Mouse (Mus musculus): Measurements from ENCODE around the gene Ctf1. TPM values are rescaled to one million over a fixed set of nuclear protein-coding genes. Genes with fewer than 3 reads are reported as not detected.
"Not testable (repeated sequence)": the region's sequence is repeated elsewhere in the genome, so short reads cannot be mapped to it uniquely, and the experiment has no call there.

Gene Ctf1
- polyA plus RNA-seq, 1 experiment from 2014 or later = 20.9 TPM

DNA sequence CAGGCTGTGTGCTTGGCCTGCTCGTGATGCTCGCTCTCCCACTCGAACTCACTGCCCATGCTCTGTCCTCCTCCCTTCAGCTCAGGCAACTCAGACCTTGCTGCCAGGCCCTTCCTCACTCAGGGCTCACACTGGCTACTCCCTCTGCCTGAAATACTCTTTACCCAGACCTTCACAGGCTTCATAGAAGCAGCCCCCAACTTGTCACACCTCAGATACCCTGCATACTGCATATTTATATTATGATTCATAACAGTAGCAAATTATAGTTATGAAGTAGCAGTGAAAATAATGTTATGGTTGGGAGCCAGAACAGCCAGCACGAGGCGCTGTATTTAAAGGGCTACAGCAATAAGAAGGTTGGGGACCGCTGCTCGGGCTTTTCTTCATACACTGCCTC is 23.6 kb upstream of the Ctf1 start:
- H3K27ac ChIP-seq (replicated peaks; ENCODE audit: low read depth, low read length) = no peak overlapping the region

DNA sequence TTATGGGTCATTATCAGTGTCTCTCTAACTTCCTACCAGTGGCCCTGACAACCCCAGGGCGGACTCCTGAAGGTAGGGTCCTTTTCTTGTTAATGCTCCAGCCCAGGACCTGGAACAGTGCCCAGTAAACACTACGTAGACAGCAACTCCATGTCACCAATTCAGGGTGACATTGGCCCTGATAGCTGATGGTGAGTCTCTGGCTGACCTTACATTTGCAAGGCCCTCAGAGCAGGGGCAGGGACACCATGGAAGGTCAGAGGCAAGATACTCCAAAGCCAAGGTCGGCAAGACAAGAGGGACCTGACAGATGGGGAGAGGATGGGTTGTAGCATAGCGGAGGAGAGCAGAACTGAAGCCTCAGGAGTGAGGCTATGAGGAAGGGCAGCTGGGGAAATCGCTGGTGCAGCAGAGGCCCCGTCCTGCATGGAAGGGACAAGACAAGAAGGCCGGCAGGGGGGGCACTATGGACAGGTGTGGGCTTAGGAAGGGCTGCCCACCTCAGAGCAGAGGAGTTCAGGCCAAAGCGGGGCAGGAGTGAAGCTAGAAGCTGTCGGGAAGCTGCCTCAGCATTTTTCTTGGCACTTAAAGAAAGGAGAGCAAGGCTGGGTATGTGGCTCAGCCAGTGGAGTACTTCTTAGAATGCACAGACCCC is 22.8 kb upstream of the Ctf1 start:
- Histone ChIP-seq H3K4me1 (ENCODE audit: control insufficient read depth, insufficient read depth, low read length) (peaks cover 7% of the 10 kb centered on the region), H3K27ac (replicated peaks; ENCODE audit: low read depth, low read length) (no peak overlapping the region), H3K9me3 (ENCODE audit: control insufficient read depth, low read length) (no peaks in the 10 kb centered on the region), H3K9ac (ENCODE audit: low read depth, low read length) (no peak overlapping the region), H3K27me3 (replicated peaks; ENCODE audit: control insufficient read depth, insufficient read depth, low read length) (no peaks in the 10 kb centered on the region), H3K4me2 (ENCODE audit: low read depth, low read length) (no peak overlapping the region), H3K4me3 (ENCODE audit: low read depth, low read length) (no peak overlapping the region), H3K36me3 (ENCODE audit: control insufficient read depth, insufficient read depth, low read length) (peaks cover 10% of the 10 kb centered on the region; the same call in 1 of the 2 replicates)
- no peak for ATAC-seq (ENCODE audit: low read depth)
- 72% methylated on average over 9 of the region's 9 CpGs for WGBS
- DNase-seq (ENCODE audit: low spot score) = no peak

More for the DNA sequence above, 23.6 kb upstream of the Ctf1 start:
- Histone ChIP-seq H3K9me3 (ENCODE audit: control insufficient read depth, low read length) (no peaks in the 10 kb centered on the region), H3K9ac (ENCODE audit: low read depth, low read length) (no peak overlapping the region), H3K4me3 (ENCODE audit: low read depth, low read length) (no peak overlapping the region), H3K27me3 (replicated peaks; ENCODE audit: control insufficient read depth, insufficient read depth, low read length) (no peaks in the 10 kb centered on the region), H3K4me2 (ENCODE audit: low read depth, low read length) (no peak overlapping the region), H3K4me1 (ENCODE audit: control insufficient read depth, insufficient read depth, low read length) (peaks cover 7% of the 10 kb centered on the region), H3K36me3 (ENCODE audit: control insufficient read depth, insufficient read depth, low read length) (peaks cover 7% of the 10 kb centered on the region; the same call in 1 of the 2 replicates)
- ATAC-seq (ENCODE audit: low read depth) = no peak
- no peak for DNase-seq (ENCODE audit: low spot score)
- WGBS = 86% methylated on average over 7 of the region's 7 CpGs

DNA sequence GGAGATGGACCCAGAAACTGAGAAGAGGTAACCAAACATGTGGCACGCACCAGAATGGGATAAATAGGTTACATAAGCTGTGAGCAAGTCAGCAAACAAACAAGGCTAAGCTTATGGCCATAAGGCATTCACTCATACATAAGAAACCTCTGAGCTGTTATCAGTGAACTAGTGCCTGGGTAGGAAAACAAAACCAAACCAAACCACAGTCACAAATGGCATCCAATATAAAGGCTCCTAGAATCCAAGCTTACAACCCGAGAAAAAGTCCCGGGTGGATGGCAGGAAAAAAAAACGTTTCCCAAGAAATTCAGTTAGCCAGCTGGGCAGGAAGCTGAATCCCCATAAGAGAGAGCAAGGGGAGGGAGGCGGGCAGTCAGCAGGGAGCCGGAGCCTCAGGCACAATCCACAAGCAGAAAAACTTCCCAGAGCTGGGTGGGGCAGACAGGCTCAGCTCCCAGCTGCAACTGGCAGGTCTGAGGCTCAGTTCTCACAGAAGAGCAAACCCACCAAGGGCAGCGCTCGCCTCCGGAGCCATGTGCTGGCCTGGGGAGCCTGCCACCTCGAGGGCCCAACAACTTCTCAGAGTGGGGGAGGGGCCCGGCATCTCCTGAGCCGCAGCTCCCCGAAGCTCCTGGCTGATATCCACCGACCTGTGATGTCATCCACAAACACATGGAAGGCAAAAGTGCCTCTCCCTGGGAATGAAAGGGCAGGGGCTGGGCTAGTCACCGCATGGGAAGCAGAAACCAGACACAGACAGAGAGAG is 21.1 kb upstream of the Ctf1 start:
- no peaks in the 10 kb centered on the region for H3K27me3 ChIP-seq (replicated peaks; ENCODE audit: control insufficient read depth, insufficient read depth, low read length)
- ATAC-seq (ENCODE audit: low read depth) (peak; percentile 90), DNase-seq (ENCODE audit: low spot score) (peak; percentile 92)
- H3K9me3 ChIP-seq (ENCODE audit: control insufficient read depth, low read length) = no peaks in the 10 kb centered on the region
- H3K9ac ChIP-seq (ENCODE audit: low read depth, low read length) = peak overlapping the region; percentile 56
- H3K4me1 ChIP-seq (ENCODE audit: control insufficient read depth, insufficient read depth, low read length) = peaks cover 7% of the 10 kb centered on the region
- peak overlapping the region; percentile 51 for H3K4me2 ChIP-seq (ENCODE audit: low read depth, low read length)
- H3K4me3 ChIP-seq (ENCODE audit: low read depth, low read length) = peak overlapping the region; percentile 26
- 3% methylated on average over 15 of the region's 15 CpGs for WGBS
- peaks cover 16% of the 10 kb centered on the region for H3K36me3 ChIP-seq (ENCODE audit: control insufficient read depth, insufficient read depth, low read length)
- H3K27ac ChIP-seq (replicated peaks; ENCODE audit: low read depth, low read length) = peak overlapping the region; percentile 92

DNA sequence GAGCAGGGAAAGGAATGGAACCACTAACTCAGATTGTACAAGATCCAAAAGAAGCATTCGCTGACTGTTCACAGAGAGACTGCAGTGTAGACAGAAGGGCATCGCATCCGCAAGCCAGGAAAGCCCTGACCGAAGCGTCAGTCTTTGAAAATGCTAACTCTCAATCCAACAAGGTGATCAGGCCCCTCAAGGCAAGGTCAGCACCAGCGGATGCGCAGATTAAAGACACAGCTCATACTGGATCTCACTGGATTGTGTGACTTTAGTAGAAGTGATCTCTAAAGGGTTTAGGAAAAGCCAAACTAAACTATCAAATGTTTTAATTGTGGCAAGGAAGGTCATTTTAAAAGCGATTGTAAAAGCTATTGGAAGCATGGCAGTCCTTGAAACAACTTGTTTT is 19.2 kb upstream of the Ctf1 start:
- ATAC-seq (ENCODE audit: low read depth) = no peak
- no peaks in the 10 kb centered on the region for H3K9me3 ChIP-seq (ENCODE audit: control insufficient read depth, low read length)
- H3K27ac ChIP-seq (replicated peaks; ENCODE audit: low read depth, low read length) = no peak overlapping the region
- no peaks in the 10 kb centered on the region for H3K27me3 ChIP-seq (replicated peaks; ENCODE audit: control insufficient read depth, insufficient read depth, low read length)
- no peak overlapping the region for H3K9ac ChIP-seq (ENCODE audit: low read depth, low read length)
- H3K4me2 ChIP-seq (ENCODE audit: low read depth, low read length) = no peak overlapping the region
- no peak overlapping the region for H3K4me3 ChIP-seq (ENCODE audit: low read depth, low read length)
- whole genome bisulfite sequencing = 92% methylated on average over 8 of the region's 8 CpGs
- H3K36me3 ChIP-seq (ENCODE audit: control insufficient read depth, insufficient read depth, low read length) = peaks cover 16% of the 10 kb centered on the region
- H3K4me1 ChIP-seq (ENCODE audit: control insufficient read depth, insufficient read depth, low read length) = peaks cover 7% of the 10 kb centered on the region
- DNase-seq (ENCODE audit: low spot score) = no peak

DNA sequence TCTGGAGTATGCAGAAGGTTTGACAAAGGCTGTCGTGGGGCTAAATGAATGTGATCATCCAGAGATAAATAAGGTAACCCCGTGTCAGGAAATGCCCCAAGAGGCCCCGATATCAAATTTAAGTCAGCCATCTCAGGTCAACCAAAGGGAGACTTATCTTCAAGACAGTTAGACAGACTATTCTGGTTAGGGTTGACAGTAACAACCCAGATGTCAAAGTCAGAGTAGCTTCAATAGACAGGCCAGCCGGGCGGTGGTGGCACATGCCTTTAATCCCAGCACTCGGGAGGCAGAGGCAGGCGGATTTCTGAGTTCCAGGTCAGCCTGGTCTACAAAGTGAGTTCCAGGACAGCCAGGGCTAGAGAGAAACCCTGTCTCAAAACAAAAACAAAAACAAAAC is 18.8 kb upstream of the Ctf1 start:
- peaks cover 16% of the 10 kb centered on the region for H3K36me3 ChIP-seq (ENCODE audit: control insufficient read depth, insufficient read depth, low read length)
- not testable (repeated sequence) for ATAC-seq (ENCODE audit: low read depth); H3K27ac ChIP-seq (replicated peaks; ENCODE audit: low read depth, low read length); H3K9ac ChIP-seq (ENCODE audit: low read depth, low read length); H3K9me3 ChIP-seq (ENCODE audit: control insufficient read depth, low read length); H3K4me3 ChIP-seq (ENCODE audit: low read depth, low read length); DNase-seq (ENCODE audit: low spot score); H3K4me1 ChIP-seq (ENCODE audit: control insufficient read depth, insufficient read depth, low read length); H3K27me3 ChIP-seq (replicated peaks; ENCODE audit: control insufficient read depth, insufficient read depth, low read length); H3K4me2 ChIP-seq (ENCODE audit: low read depth, low read length)
- 89% methylated on average over 7 of the region's 7 CpGs for WGBS

DNA sequence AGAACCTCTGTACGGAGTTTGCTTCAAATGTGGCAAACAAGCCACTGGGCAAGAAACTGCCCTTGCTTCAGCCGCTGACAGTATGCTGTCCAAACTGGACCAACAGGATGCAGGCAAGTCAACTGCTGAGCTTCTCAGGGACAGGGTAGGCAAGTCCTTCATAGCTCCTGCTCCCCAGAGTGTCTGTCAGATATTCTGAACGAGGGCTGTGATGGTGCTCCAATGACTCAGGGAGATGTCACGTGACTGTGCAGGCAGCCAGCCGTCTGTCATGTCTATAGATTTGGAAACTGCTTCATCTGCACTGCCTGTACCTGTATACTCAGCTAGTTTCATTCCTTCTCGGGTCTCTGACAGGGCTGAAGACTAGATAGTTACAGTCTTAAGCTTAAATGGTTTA is 13.6 kb upstream of the Ctf1 start:
- no peak for DNase-seq (ENCODE audit: low spot score)
- Histone ChIP-seq H3K4me2 (ENCODE audit: low read depth, low read length) (no peak overlapping the region), H3K4me3 (ENCODE audit: low read depth, low read length) (no peak overlapping the region), H3K9ac (ENCODE audit: low read depth, low read length) (no peak overlapping the region), H3K9me3 (ENCODE audit: control insufficient read depth, low read length) (no peaks in the 10 kb centered on the region), H3K27me3 (replicated peaks; ENCODE audit: control insufficient read depth, insufficient read depth, low read length) (no peaks in the 10 kb centered on the region), H3K27ac (replicated peaks; ENCODE audit: low read depth, low read length) (no peak overlapping the region), H3K4me1 (ENCODE audit: control insufficient read depth, insufficient read depth, low read length) (no peaks in the 10 kb centered on the region), H3K36me3 (ENCODE audit: control insufficient read depth, insufficient read depth, low read length) (peaks cover 51% of the 10 kb centered on the region)
- ATAC-seq (ENCODE audit: low read depth) = no peak
- WGBS = 72% methylated on average over 6 of the region's 6 CpGs

DNA sequence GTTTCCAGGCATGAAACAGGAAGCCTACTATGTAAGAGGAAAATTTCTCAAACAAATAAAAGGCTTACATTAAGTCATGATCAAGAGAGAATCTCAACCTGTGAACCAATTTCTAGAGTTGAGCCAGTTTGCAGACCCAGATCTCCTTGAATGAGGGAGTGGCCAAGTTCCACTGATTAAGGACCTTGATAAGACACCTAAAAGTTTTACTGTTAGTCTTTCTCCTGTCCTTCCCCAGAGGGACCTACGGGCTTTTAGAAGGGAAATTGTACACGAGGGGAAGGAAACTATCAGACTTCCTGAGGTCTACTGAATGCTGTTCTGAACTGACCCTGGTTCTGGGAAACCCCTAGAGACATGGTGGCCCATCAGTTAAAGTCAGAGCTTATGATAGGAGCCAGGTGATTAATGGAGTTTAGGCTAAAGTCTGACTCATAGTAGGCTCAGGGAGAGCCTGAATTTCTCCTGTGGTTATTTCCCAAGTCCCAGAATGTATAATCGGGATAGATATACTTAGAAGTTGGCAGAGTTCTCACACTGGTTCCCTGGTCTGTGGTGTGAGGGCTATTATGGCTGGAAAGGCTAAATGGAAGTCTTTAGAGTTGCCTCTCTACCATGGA is 11.7 kb upstream of the Ctf1 start:
- DNase-seq (ENCODE audit: low spot score) (no peak), ATAC-seq (ENCODE audit: low read depth) (no peak)
- no peaks in the 10 kb centered on the region for H3K4me1 ChIP-seq (ENCODE audit: control insufficient read depth, insufficient read depth, low read length)
- no peaks in the 10 kb centered on the region for H3K27me3 ChIP-seq (replicated peaks; ENCODE audit: control insufficient read depth, insufficient read depth, low read length)
- peaks cover 59% of the 10 kb centered on the region for H3K36me3 ChIP-seq (ENCODE audit: control insufficient read depth, insufficient read depth, low read length)
- 70% methylated on average over 3 of the region's 3 CpGs for WGBS
- H3K27ac ChIP-seq (replicated peaks; ENCODE audit: low read depth, low read length) = no peak overlapping the region
- H3K4me2 ChIP-seq (ENCODE audit: low read depth, low read length) = no peak overlapping the region
- no peaks in the 10 kb centered on the region for H3K9me3 ChIP-seq (ENCODE audit: control insufficient read depth, low read length)
- H3K9ac ChIP-seq (ENCODE audit: low read depth, low read length) = no peak overlapping the region
- no peak overlapping the region for H3K4me3 ChIP-seq (ENCODE audit: low read depth, low read length)

DNA sequence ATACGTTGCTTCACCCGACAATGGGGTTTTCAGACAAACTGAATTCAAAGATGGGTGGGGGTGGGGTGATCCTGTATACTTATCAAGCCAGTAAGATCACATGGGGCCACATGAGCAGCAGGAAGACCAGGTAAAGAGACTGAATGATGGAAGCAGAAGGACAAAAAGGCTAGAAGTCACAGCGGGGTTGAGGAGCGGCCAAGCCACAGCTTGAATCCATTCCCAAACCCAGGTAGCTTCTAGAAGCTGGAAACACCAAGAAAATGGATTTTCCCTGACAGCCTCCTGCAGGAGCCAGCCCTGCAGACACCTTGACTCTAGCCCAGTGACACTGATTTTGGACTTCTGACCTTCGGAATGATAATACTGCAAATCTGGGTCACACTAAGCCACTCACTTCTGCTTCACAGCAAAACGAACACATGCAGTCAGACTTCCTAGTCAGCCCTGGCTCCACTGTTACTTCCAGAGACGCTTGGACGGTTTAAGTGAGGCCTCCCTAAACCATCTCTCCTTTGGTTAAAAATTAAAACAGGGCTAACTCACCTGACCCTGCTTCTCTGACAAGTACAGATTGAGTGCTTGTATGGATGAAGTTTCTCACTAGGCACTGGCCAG is 8.9 kb upstream of the Ctf1 start:
- H3K9ac ChIP-seq (ENCODE audit: low read depth, low read length) = no peak overlapping the region
- no peaks in the 10 kb centered on the region for H3K9me3 ChIP-seq (ENCODE audit: control insufficient read depth, low read length)
- H3K4me3 ChIP-seq (ENCODE audit: low read depth, low read length) = no peak overlapping the region
- H3K36me3 ChIP-seq (ENCODE audit: control insufficient read depth, insufficient read depth, low read length) = peaks cover 72% of the 10 kb centered on the region
- WGBS = 95% methylated on average over 8 of the region's 8 CpGs
- no peak overlapping the region for H3K4me2 ChIP-seq (ENCODE audit: low read depth, low read length)
- peaks cover 16% of the 10 kb centered on the region for H3K4me1 ChIP-seq (ENCODE audit: control insufficient read depth, insufficient read depth, low read length)
- H3K27me3 ChIP-seq (replicated peaks; ENCODE audit: control insufficient read depth, insufficient read depth, low read length) = no peaks in the 10 kb centered on the region
- ATAC-seq (ENCODE audit: low read depth) = no peak
- DNase-seq (ENCODE audit: low spot score) = no peak
- no peak overlapping the region for H3K27ac ChIP-seq (replicated peaks; ENCODE audit: low read depth, low read length)
